Mouse (Mus musculus) adrenal gland, adult (tissue): ENCODE measurements around the gene Ccdc54.

Experiments used
- DNase-seq, 2 experiments: peaks; one replicate each; pipeline ENCODE4 v3.0.0; 2022 to 2023; ENCODE audit warnings: low spot score in 1 of 2; ENCODE audit not compliant: inconsistent age in 2 of 2

The Ccdc54 gene

GRCm38 (mm10) chr16:50591054-50591453 is at the start of gene Ccdc54:
Ccdc54 (minus strand) TSS chr16:50591154.
- no peak for DNase-seq

- no peak for DNase-seq
Observed at GRCm38 (mm10) chr16:50632585-50632984, 41.6 kb upstream of the Ccdc54 start.

DNA sequence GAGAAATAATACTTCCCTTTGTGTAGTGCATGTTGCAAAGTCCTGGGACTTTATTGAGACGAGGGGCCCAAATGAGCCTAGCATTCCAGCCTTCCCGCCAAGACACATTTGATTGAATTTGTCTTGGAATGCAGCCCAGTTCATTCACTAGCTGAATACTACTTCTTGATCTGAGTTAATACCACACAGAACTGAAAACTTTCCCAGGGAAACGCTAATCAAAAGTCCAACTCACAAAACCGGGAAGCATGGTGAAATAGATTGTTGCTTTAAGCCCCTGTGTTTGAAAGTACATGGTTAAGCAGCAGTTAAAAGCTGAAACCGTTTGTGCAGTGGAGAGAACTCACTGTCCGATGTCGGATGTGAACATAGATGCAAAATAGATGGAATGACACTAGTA is 24.6 kb upstream of the Ccdc54 start:
- DNase-seq: no peak

DNA sequence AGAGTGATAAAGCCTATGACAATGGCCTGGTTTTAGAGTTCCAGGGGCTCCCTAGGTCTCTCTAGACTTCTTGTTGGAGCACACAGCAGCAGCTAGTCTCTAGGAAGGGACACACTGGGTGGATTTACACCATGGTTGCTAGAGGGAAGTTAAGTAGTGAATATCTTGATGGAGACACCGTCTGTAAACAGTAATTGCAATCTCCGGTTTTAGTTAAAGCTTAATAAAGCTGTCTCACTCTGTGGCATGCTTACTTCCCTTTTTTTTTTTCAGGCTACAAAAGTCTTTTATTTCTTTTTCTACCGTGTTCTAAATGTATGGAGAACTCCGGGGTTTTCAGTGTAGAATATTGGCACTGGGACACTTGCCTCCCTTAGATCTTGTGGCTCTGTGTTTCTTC is 22.0 kb upstream of the Ccdc54 start:
- no peak for DNase-seq

- DNase-seq: no peak
Observed at GRCm38 (mm10) chr16:50610580-50610979, 19.6 kb upstream of the Ccdc54 start.

DNA sequence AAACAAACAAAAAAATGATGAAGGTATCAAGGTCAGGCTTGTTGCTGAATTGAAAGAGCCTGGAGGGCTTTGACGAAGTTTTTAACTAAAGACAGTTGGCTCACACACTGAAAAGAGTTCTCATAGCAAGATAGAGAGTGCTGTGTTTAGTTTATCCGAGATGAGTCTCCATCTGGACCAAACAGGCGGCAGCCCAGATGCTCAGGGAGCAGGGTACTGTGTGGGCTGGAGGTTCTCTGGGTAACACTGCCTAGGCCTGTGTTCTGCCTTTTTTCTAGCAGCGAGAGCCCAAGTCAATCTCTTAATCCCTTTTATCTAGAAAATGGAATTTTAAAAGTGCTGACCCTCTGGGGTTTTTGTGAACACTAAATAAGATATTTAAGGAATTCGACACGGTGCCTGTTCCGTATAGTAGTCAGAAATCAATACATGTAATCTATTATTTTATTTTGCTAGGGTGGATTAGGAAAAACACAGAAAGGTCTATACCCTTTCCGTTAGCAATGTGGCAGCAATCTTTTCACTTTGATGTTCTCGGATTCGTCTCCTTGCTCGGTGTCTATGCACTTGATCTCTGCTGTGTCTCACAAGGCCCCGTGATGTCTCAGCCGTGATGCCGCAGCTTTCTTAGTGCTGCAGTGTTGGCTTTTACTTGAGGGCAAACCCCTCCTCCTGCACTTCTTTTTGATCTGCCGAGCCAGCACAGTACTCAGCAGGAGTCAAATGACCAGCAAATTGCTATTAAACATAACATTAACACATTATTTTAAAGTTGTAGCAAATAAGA is 17.0 kb upstream of the Ccdc54 start:
- no peak for DNase-seq

DNA sequence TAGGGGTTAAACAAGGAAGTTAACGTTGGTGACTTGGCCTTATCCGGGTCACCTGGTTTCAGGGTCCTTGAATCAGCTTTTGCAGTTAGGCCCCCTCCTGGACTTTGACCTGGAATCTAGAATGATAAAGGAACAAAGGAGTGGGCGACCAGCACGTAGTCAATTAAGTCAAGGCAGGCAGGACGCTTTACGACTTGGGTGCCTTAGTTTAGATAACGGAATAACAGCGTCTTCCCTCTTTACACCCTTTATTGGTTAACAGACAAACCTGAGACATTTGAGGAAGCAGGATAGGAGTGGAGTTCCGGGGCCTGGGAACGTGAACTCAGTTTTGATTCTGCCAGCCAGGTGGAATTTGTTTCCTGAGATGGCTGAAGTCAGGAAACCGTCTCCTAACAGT is 13.9 kb upstream of the Ccdc54 start:
- no peak for DNase-seq

DNA sequence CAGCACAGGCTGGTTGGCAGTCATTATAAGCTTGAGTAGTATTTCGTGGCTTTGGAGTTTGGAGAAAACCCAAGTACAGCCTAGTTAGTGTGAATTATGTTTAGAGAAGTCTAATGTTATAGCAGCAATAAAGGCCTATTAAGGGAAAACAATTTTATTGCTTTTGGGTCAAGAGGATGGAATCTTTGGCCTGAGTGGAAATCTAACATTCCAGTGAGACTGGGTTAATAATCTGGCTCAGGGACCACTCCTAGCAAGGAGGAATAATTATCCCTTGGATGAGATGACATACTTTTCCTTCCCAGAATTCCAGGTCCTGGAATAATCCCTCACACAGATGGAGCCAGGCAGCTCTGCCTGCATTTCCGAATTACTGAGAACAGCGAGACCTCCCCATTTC is 11.0 kb upstream of the Ccdc54 start:
- no peak for DNase-seq

GRCm38 (mm10) chr16:50600665-50601064 is 9.7 kb upstream of the Ccdc54 start:
- no peak for DNase-seq

DNA sequence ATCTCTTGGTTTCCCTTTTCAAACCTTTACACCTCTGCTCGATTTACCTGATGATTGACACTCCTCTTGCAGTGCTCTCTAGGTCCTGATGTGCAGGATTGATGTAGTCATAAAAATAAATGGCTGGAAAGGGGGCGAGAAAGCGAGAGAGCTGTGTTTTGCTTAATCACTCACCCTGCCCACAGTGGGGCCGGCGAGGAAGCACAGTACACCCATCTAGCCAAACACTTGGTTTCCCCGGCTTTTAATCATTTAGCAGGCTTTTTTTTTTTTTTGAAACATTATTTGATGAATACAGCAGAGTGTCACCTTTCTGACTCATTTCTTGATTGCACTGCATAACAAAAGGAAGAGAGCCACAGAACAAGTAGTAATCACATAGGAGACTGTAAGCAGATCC is 5.7 kb upstream of the Ccdc54 start:
- DNase-seq: no peak

GRCm38 (mm10) chr16:50596171-50596570 is 5.2 kb upstream of the Ccdc54 start:
- DNase-seq: no peak

DNA sequence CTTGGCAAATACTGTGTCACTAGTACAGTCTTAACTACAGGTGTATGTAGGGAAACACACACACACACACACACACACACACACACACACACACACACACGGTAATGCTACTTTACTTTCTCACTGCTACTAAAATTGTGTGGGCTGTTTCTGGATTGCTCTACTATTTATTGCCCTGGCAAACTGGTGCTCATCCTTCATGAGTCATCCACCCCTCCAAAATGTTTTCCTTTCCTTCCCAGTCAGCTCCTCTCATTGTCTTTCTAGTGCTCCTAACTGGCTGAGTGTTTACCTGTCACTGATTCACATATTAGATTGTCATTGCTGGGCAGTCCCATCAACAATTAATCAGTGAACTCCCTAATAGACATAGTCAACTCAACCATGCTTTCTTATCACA is 3.9 kb upstream of the Ccdc54 start:
- DNase-seq: no peak

- peak; percentile 5 to 25 for DNase-seq
Observed at GRCm38 (mm10) chr16:50593361-50593760, 2.4 kb upstream of the Ccdc54 start.

DNA sequence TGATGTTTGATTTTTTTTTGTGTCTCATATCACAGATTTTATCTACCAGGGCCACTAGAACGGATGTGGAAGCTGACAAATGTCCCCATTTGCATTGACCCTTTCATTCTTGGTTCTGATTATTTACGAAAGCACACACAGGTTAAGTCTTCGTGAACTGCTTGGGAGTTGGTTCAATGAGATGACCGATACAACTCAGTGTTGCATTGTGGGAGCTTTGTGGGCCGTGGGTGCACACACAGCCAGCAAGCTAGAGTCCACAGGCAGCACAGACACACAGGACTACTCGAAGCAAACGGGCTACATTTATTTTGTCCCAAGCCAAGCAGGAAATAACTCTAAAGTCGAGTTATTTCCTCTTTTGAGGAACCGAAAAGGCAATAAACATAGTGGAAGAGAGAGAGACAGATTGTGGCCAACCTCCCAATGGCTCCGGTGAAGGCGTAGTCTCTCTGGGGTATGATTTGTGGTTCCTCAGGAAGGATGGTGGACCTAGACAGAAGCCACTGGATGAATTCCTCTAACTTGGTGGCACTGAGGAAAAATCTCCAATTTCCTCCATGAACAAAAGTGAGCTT is 1.3 kb downstream of the Ccdc54 start:
- peak in 1 of 2 experiments; percentile 21 for DNase-seq

- no peak for DNase-seq
Observed at GRCm38 (mm10) chr16:50588191-50588590, 2.8 kb downstream of the Ccdc54 start.

DNA sequence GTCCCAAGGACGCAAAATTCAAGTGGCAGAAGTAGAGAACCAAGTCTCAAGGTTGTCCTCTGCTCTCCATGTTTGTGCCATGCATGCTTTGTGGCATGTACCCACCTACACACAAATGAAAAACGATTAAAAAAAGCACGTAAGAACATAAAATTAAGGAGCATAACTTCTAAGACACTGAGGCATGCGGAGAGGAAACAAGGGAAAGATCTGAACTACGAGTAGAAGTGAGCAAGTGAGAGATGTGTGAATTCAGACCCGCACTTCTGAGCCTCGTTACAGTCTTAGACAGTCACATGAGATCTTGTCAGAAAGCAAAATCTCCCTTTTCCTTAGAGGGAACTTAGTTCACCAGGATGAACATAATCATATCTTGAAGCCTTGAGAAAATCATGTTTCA is 3.8 kb downstream of the Ccdc54 start:
- no peak for DNase-seq

DNA sequence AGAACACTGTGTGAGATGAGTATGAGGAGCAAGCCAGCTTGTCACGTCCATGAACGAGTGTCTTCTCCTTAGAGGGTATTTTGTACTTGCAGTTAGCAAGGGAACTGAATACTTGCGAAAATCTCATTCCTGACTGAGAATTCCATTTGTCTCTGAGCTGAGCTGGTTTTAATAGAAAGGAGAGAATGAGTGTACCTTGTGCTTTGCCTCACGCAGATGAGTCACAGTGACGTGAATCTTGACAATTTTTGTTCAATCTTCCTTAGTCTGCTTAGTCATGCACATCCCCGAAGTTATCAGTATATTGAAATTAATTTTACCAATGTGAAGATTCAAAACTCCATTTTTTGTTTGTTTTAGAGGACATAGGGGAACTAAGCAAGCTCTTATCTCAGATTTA is 12.6 kb downstream of the Ccdc54 start:
- DNase-seq: no peak

GRCm38 (mm10) chr16:50572557-50572956 is 18.4 kb downstream of the Ccdc54 start:
- no peak for DNase-seq

DNA sequence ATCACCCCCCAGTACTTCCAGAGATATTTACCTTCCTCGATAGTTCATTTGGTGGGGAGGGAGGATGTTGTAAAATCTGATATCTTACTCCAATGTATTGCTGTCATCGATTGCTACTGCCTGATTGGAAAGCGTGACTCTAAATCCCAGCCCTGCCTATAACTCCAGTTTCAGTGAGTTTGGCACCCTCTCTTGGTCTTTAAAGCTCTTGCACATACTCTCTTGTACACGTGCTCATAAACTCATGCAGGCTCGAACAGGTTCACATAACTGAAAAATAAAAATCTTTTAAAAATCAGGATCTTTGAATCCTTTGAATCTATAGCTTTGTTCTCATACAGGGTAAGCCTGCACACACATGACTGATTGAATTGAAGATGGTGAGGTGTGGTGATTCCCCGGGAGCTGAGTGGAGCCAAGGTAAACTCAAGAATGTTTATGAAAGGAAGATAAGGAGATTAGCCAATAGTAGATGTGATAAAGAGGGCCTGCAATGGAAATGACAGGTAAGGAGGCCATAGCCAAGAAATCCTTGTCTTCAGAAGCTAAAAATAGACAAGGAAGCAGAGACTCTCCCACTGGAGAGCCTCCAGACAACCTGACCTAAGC is 31.7 kb downstream of the Ccdc54 start:
- no peak for DNase-seq

DNA sequence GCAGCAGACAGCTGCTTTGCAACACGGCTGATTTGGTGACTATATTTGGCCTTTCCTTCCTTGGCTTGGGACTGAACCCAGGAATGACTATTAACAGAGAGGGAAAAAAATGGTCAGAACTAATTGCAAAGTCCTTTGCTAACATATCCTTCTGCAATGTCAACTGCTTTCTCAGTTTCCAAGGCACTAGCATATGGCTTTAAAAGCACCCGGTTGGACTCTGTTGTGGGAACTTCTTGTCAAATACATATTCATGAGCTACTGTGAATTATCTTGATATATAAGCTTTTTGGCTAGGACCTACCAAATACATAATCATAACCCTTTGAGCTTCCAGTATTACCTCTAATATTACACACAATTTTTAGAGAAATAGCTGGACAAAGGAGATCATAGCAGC is 37.1 kb downstream of the Ccdc54 start:
- DNase-seq: no peak

DNA sequence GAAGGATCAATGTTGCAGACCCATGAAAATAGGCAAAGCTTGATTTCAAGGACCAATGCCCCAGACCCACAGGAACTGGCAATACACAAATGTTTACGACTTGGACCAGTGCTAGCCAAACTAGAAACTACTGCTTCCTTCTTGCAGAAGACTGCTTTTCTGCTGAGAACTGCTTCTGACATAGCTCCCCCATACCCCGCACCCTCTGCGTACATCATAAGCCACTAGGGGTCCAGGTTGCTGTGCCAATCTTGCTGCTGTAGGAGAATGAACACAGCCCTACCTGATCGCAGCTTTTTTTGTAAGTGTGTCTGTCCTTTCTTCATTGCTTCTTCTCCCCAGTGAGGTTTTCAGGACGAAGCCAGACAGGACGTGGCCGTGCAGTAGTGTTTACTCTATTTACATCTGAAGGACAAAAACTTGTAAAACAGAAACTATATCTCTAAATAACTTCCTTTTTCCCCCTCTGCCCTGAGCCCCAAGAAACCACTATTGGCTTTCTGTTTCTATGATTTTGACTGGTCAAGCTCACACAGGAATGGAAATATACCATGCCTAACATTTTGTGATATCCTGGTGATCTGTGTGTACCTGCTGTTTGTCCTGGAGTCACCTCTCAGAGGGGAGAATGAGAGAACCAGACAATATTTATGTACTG is 39.0 kb downstream of the Ccdc54 start:
- DNase-seq: no peak

DNA sequence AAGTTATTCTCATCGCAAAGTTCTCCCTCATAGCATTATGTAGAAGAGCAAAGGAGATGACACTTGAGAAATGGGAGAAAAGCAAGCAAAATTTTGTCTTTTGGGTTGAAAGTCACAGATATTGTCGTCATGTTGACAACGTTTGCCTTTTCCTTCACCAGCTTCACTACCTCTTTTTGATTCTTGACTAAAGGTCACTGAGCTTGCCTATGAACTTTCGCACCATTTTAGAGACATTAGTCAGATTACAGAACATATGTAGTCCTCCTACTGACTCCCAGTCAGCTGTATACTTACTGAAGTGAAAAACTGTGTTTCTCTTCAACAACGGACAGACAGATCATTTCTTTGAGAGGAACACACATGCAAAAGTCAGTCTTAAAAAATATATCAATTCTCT is 40.0 kb downstream of the Ccdc54 start:
- DNase-seq: no peak
